Mouse (Mus musculus) Patski (cell line): ENCODE data around the gene Gm21969. TPM values are rescaled to one million over a fixed set of nuclear protein-coding genes. Genes with fewer than 3 reads are reported as not detected.
A peak's percentile ranks its signal among the peaks of the same experiment; 100 is the strongest.

Experiments used
- ATAC-seq: fragments of 100-300 bp; one replicate; pipeline ENCODE4 v1.8.0; 2021
- CTCF ChIA-PET: fragments of 350-600 bp; sonication (Branson Sonifier 250); formaldehyde crosslinking; loops from one replicate; lab custom pipeline; 2022; ENCODE audit warnings: inconsistent platforms; lab: Charles Lee
- POLR2A ChIA-PET: fragments of 350-600 bp; sonication (Branson Sonifier 250); formaldehyde crosslinking; loops from one replicate; lab custom pipeline; 2022; ENCODE audit warnings: antibody characterized with exemption, inconsistent platforms; lab: Charles Lee
- DNase-seq: peaks from one replicate; pipeline ENCODE4 v3.0.0-alpha.2; 2011; ENCODE audit warnings: low read depth, low spot score
- H3K27me3 ChIP-seq: fragments of 371-371 bp; one replicate; pipeline ENCODE4 v1.5.1; 2021
- CTCF ChIP-seq: fragments of 100-300 bp; IDR thresholded peaks from one replicate; pipeline ENCODE4 v1.5.1; 2021
- in situ Hi-C: fragments of 300-500 bp; cut with MboI; formaldehyde crosslinking; loops from 3 replicates; pipeline ENCODE4 v1.11.1; 2018; ENCODE audit warnings: low pct_unique_long_range_greater_than_20kb, mixed read lengths
- polyA plus RNA-seq: library from polyadenylated mRNA; unstranded; gene quantifications from one replicate; pipeline ENCODE4 v1.2.3, GENCODE M21; 2021

Gm21969 gene
- polyA plus RNA-seq, 1 experiment from 2014 or later = not detected

- TF ChIP-seq CTCF = peak; percentile 87
- CTCF ChIA-PET = interaction anchor here (0.7 to 3.2 kb wide), 24 partner anchors 9 to 170 kb away, joined by 3 to 18 read pairs (median 4); partner anchors contain the start of genes Aldh4a1 and Gm21969
- no peak for ATAC-seq
- in situ Hi-C loops = loop anchor here (5.0 kb wide), 1 partner anchor 34 kb away; no protein-coding TSS in a partner anchor
- no peak for DNase-seq
- POLR2A ChIA-PET = interaction anchor here (1.8 kb wide), 1 partner anchor 11 kb away, joined by 6 read pairs; the partner anchor contains the start of gene Aldh4a1
- H3K27me3 ChIP-seq = no peaks in the 10 kb centered on the region
Observed at GRCm38 (mm10) chr4:139611542-139611953, 8.6 kb downstream of the Gm21969 start.

DNA sequence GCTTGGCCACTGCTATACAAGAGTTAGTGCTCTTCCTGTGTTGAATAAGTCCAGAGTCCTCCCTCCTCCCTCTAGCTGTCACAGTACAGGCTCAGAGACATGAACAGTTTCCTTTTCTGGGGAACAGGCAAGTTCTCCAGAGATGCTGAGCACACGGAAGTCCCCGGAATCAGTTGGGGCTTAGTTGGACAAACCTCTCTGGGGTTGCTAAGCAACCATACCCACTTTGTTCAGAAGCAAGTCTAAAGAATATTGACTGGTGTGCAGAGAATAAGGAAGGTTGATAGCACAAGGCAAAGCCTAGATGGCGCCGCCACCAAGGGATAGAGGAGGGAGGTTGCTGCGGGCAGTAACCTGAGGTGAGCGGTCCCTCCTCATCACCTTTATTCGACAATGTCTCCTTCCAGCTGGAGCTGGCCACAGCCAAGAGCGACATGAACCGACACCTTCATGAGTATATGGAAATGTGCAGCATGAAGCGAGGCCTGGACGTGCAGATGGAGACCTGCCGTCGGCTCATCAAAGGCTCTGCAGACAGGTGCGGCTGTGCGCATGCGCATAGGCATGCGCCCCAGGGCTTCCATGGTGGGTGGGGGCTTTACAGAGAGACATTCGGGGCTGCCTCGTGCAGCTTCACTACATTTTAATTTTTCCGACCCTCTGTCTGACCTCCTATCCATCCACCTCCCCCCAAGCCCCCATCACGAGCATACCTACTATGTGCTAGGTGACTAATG, 11.7 kb downstream of the Gm21969 start:
- no peak for DNase-seq

GRCm38 (mm10) chr4:139616276-139617000, 13.5 kb downstream of the Gm21969 start:
- ChIA-PET POLR2A (no interaction called here), CTCF (no interaction called here)
- no peak for DNase-seq
- no peaks in the 10 kb centered on the region for H3K27me3 ChIP-seq
- ATAC-seq = no peak
- in situ Hi-C loops = no loop called here
- no peak for TF ChIP-seq CTCF

More for the DNA sequence above, 11.7 kb downstream of the Gm21969 start:
- ChIA-PET POLR2A (no interaction called here), CTCF (no interaction called here)
- no peaks in the 10 kb centered on the region for H3K27me3 ChIP-seq
- no peak for ATAC-seq
- in situ Hi-C loops = loop anchor here (5.0 kb wide), 1 partner anchor 37 kb away; no protein-coding TSS in a partner anchor
- TF ChIP-seq CTCF = no peak

GRCm38 (mm10) chr4:139617001-139617364, 14.0 kb downstream of the Gm21969 start:
- TF ChIP-seq CTCF = no peak
- CTCF ChIA-PET = no interaction called here
- H3K27me3 ChIP-seq = no peaks in the 10 kb centered on the region
- no peak for ATAC-seq
- in situ Hi-C loops = no loop called here
- POLR2A ChIA-PET = no interaction called here
- DNase-seq = no peak

- DNase-seq (no peak), ATAC-seq (no peak)
- CTCF ChIA-PET = no interaction called here
- in situ Hi-C loops = no loop called here
- no peak for TF ChIP-seq CTCF
- H3K27me3 ChIP-seq = no peaks in the 10 kb centered on the region
- POLR2A ChIA-PET = no interaction called here
Observed at GRCm38 (mm10) chr4:139619765-139620164, 16.8 kb downstream of the Gm21969 start.

DNA sequence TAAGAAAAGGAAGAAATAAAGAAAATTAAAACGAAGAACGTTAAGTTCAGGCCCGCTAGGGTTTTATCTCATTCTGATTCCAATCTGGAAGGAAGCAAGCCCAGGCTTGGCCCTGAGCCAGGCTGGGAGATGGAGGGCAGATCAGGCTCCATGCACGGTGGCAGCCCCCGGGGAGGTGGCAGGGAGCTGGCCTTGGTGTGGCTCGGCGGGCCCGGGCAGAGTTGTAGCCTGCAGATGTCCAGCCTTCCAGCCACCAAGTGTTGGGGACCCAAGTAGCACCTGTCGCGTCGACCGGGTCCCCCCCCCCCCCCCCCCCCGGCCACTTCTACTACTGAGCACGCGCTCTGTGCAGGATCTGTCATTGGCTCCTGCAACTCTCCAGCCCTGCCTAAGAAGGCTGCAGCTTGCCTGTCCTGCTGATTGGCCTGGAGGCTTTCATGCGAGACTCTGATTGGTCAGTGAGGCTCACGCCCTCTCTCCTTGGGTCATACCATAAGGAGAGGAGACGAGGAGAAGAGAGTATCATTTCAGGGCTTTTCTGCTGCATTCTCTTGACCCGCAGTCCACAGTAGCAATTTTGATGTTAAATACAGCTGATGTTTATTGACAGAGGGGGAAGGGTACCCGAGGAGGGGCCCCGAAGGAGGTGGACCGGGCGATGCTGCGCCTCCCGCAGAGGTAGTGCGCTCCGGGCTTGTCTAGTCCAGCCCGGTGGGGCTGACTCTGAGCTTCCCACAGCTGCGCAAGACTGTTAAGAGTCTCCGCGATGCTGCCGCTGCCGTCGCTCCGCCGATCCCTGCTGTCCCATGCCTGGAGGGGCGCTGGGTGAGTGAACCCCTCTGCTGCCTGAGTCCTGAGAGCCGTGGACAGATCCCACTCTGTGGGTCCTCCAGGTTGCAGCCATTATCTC, 19.6 kb downstream of the Gm21969 start, which contains the start of gene Aldh4a1:
TSS of gene Aldh4a1 (plus strand) at position 494 of the 910 bp plus-strand sequence.
- ChIA-PET CTCF (interaction anchor here (1.5 to 3.2 kb wide), 3 partner anchors 10 to 15 kb away, joined by 4 to 18 read pairs (median 5); no protein-coding TSS in a partner anchor), POLR2A (interaction anchor here (1.0 to 1.4 kb wide), 3 partner anchors 11 to 20 kb away, joined by 3 to 6 read pairs (median 5); partner anchors contain the start of gene Gm21969)
- DNase-seq (peak; percentile 86), ATAC-seq (peak; percentile 97)
- H3K27me3 ChIP-seq = no peaks in the 10 kb centered on the region
- in situ Hi-C loops = no loop called here
- TF ChIP-seq CTCF = no peak

- ChIA-PET CTCF (interaction anchor here (1.5 to 3.2 kb wide), 3 partner anchors 11 to 14 kb away, joined by 4 to 18 read pairs (median 5); no protein-coding TSS in a partner anchor), POLR2A (interaction anchor here (1.3 to 1.4 kb wide), 2 partner anchors 13 to 21 kb away, joined by 3 to 5 read pairs; partner anchors contain the start of gene Gm21969)
- no peak for ATAC-seq
- no peak for DNase-seq
- TF ChIP-seq CTCF = no peak
- in situ Hi-C loops = no loop called here
- no peaks in the 10 kb centered on the region for H3K27me3 ChIP-seq
Observed at GRCm38 (mm10) chr4:139623434-139624115, 20.6 kb downstream of the Gm21969 start.

DNA sequence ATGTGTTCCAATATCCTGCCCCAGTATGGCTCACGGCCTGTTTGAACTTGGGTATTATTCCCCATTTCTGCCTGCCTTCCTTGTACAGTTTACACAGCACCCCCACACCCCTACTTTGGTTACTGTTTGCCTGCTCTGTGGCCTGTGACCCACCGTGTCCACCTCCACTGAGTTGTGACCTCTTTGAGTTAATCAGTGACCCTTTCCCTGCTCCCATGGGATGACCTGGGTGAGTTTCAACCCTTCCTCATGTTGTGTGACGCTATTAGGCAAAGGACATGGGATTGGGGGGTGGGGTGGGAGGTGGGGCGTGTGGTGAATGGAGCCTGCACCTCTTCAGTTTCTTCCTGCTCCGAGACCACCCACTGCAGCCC, 21.1 kb downstream of the Gm21969 start:
- DNase-seq = no peak
- H3K27me3 ChIP-seq = no peaks in the 10 kb centered on the region
- CTCF ChIA-PET = interaction anchor here (1.9 kb wide), 1 partner anchor 12 kb away, joined by 5 read pairs; no protein-coding TSS in a partner anchor
- POLR2A ChIA-PET = no interaction called here
- TF ChIP-seq CTCF = no peak
- in situ Hi-C loops = no loop called here
- ATAC-seq = no peak

- in situ Hi-C loops = no loop called here
- no peak for DNase-seq
- no peak for ATAC-seq
- ChIA-PET CTCF (no interaction called here), POLR2A (no interaction called here)
- H3K27me3 ChIP-seq = no peaks in the 10 kb centered on the region
- no peak for TF ChIP-seq CTCF
Observed at GRCm38 (mm10) chr4:139624706-139625105, 21.7 kb downstream of the Gm21969 start.
